Mouse (Mus musculus): Measurements from ENCODE around the gene Olfr462. TPM values are rescaled to one million over a fixed set of nuclear protein-coding genes. Genes with fewer than 3 reads are reported as not detected.

The Olfr462 gene
- polyA plus RNA-seq (2015; fragmentation: Nextera tagmentation; extraction: Ambion mirVana): not detected in 2 replicates

GRCm38 (mm10) chr11:87892168-87892567, at the start of gene Olfr462:
TSS of gene Olfr462 (minus strand) at chr11:87892268.
- WGBS: 95% methylated on average over 6 of the region's 6 CpGs

GRCm38 (mm10) chr11:87935467-87935866, 43.4 kb upstream of the Olfr462 start:
- Histone ChIP-seq H3K4me1 (no peaks in the 10 kb centered on the region), H3K27me3 (replicated peaks) (no peaks in the 10 kb centered on the region), H3K4me2 (no peak overlapping the region), H3K36me3 (no peaks in the 10 kb centered on the region), H3K9me3 (replicated peaks) (no peaks in the 10 kb centered on the region), H3K9ac (replicated peaks) (no peak overlapping the region), H3K27ac (replicated peaks) (no peak overlapping the region), H3K4me3 (replicated peaks) (no peak overlapping the region)
- no peak for ATAC-seq (ENCODE audit: low FRiP score)
- WGBS: 77% methylated on average over 3 of the region's 3 CpGs

More at GRCm38 (mm10) chr11:87892168-87892567, at the start of gene Olfr462:
- Histone ChIP-seq H3K4me3 (replicated peaks) (no peak within 1 kb of the TSS), H3K4me1 (no peaks in the 10 kb centered on the region), H3K9ac (replicated peaks) (no peak within 1 kb of the TSS), H3K9me3 (replicated peaks) (no peaks in the 10 kb centered on the region), H3K27ac (replicated peaks) (no peak within 1 kb of the TSS), H3K27me3 (replicated peaks) (no peaks in the 10 kb centered on the region), H3K36me3 (no peaks in the 10 kb centered on the region), H3K4me2 (no peak within 1 kb of the TSS)
- ATAC-seq (ENCODE audit: low FRiP score): no peak

- 73% methylated on average over 2 of the region's 2 CpGs for WGBS
- no peak overlapping the region for H3K4me2 ChIP-seq
- no peak for ATAC-seq (ENCODE audit: low FRiP score)
These were observed 41.7 kb upstream of the Olfr462 start for GRCm38 (mm10) chr11:87933731-87934130.

GRCm38 (mm10) chr11:87930348-87930747, 38.3 kb upstream of the Olfr462 start:
- Histone ChIP-seq H3K4me2 (no peak overlapping the region), H3K27me3 (replicated peaks) (peaks cover 4% of the 10 kb centered on the region; the same call in 1 of the 2 replicates), H3K9me3 (replicated peaks) (no peaks in the 10 kb centered on the region), H3K27ac (replicated peaks) (no peak overlapping the region), H3K4me3 (replicated peaks) (no peak overlapping the region), H3K9ac (replicated peaks) (no peak overlapping the region), H3K36me3 (no peaks in the 10 kb centered on the region), H3K4me1 (no peaks in the 10 kb centered on the region)
- no peak for ATAC-seq (ENCODE audit: low FRiP score)
- WGBS: 92% methylated on average over 2 of the region's 2 CpGs

More at GRCm38 (mm10) chr11:87933731-87934130, 41.7 kb upstream of the Olfr462 start:
- H3K27me3 ChIP-seq (replicated peaks): no peaks in the 10 kb centered on the region
- H3K36me3 ChIP-seq: no peaks in the 10 kb centered on the region
- H3K27ac ChIP-seq (replicated peaks): no peak overlapping the region
- no peak overlapping the region for H3K4me3 ChIP-seq (replicated peaks)
- no peak overlapping the region for H3K9ac ChIP-seq (replicated peaks)
- no peaks in the 10 kb centered on the region for H3K9me3 ChIP-seq (replicated peaks)
- H3K4me1 ChIP-seq: no peaks in the 10 kb centered on the region

GRCm38 (mm10) chr11:87920966-87921365, 28.9 kb upstream of the Olfr462 start, which contains the start of gene Olfr464:
TSS of gene Olfr464 (minus strand) at chr11:87920967.
- WGBS: 32% methylated on average over 5 of the region's 5 CpGs
- Histone ChIP-seq H3K4me1 (no peaks in the 10 kb centered on the region), H3K9me3 (replicated peaks) (peaks cover 4% of the 10 kb centered on the region; the same call in 1 of the 2 replicates), H3K27ac (replicated peaks) (no peak within 1 kb of the TSS), H3K36me3 (no peaks in the 10 kb centered on the region), H3K4me2 (no peak within 1 kb of the TSS), H3K4me3 (replicated peaks) (no peak within 1 kb of the TSS), H3K27me3 (replicated peaks) (no peaks in the 10 kb centered on the region), H3K9ac (replicated peaks) (no peak within 1 kb of the TSS)
- no peak for ATAC-seq (ENCODE audit: low FRiP score)

GRCm38 (mm10) chr11:87920301-87920700, 28.2 kb upstream of the Olfr462 start:
- no peak overlapping the region for H3K4me3 ChIP-seq (replicated peaks)
- H3K9ac ChIP-seq (replicated peaks): no peak overlapping the region
- no peak for ATAC-seq (ENCODE audit: low FRiP score)
- H3K4me1 ChIP-seq: no peaks in the 10 kb centered on the region
- no peaks in the 10 kb centered on the region for H3K27me3 ChIP-seq (replicated peaks)
- H3K36me3 ChIP-seq: no peaks in the 10 kb centered on the region
- no peak overlapping the region for H3K27ac ChIP-seq (replicated peaks)
- WGBS: 77% methylated on average over 2 of the region's 2 CpGs
- H3K4me2 ChIP-seq: no peak overlapping the region
- peaks cover 4% of the 10 kb centered on the region; the same call in 1 of the 2 replicates for H3K9me3 ChIP-seq (replicated peaks)

GRCm38 (mm10) chr11:87916005-87916404, 23.9 kb upstream of the Olfr462 start:
- no peaks in the 10 kb centered on the region for H3K9me3 ChIP-seq (replicated peaks)
- ATAC-seq (ENCODE audit: low FRiP score): no peak
- H3K4me3 ChIP-seq (replicated peaks): no peak overlapping the region
- 85% methylated on average over 1 of the region's 1 CpGs for WGBS
- no peaks in the 10 kb centered on the region for H3K27me3 ChIP-seq (replicated peaks)
- no peaks in the 10 kb centered on the region for H3K36me3 ChIP-seq
- no peak overlapping the region for H3K27ac ChIP-seq (replicated peaks)
- no peak overlapping the region for H3K9ac ChIP-seq (replicated peaks)
- H3K4me1 ChIP-seq: no peaks in the 10 kb centered on the region
- H3K4me2 ChIP-seq: no peak overlapping the region

- no peak for ATAC-seq (ENCODE audit: low FRiP score)
- Histone ChIP-seq H3K4me1 (no peaks in the 10 kb centered on the region), H3K9me3 (replicated peaks) (no peaks in the 10 kb centered on the region), H3K36me3 (no peaks in the 10 kb centered on the region), H3K9ac (replicated peaks) (no peak overlapping the region), H3K4me2 (no peak overlapping the region), H3K4me3 (replicated peaks) (no peak overlapping the region), H3K27me3 (replicated peaks) (no peaks in the 10 kb centered on the region), H3K27ac (replicated peaks) (no peak overlapping the region)
- WGBS: 83% methylated on average over 3 of the region's 3 CpGs
These were observed 12.3 kb upstream of the Olfr462 start for GRCm38 (mm10) chr11:87904331-87904730.

- no peaks in the 10 kb centered on the region for H3K9me3 ChIP-seq (replicated peaks)
- no peaks in the 10 kb centered on the region for H3K4me1 ChIP-seq
- no peak for ATAC-seq (ENCODE audit: low FRiP score)
- no peaks in the 10 kb centered on the region for H3K27me3 ChIP-seq (replicated peaks)
- H3K4me2 ChIP-seq: no peak within 1 kb of the TSS
- no peak within 1 kb of the TSS for H3K27ac ChIP-seq (replicated peaks)
- H3K9ac ChIP-seq (replicated peaks): no peak within 1 kb of the TSS
- H3K4me3 ChIP-seq (replicated peaks): no peak within 1 kb of the TSS
- H3K36me3 ChIP-seq: no peaks in the 10 kb centered on the region
These were observed 5.2 kb upstream of the Olfr462 start, which contains the start of gene Olfr463 for GRCm38 (mm10) chr11:87897287-87897686. TSS of gene Olfr463 (minus strand) at chr11:87897387.

- no peaks in the 10 kb centered on the region for H3K36me3 ChIP-seq
- no peak overlapping the region for H3K9ac ChIP-seq (replicated peaks)
- WGBS: 80% methylated on average over 5 of the region's 5 CpGs
- no peak overlapping the region for H3K4me2 ChIP-seq
- H3K4me1 ChIP-seq: peaks cover 4% of the 10 kb centered on the region
- no peaks in the 10 kb centered on the region for H3K9me3 ChIP-seq (replicated peaks)
- no peaks in the 10 kb centered on the region for H3K27me3 ChIP-seq (replicated peaks)
- H3K27ac ChIP-seq (replicated peaks): no peak overlapping the region
- no peak for ATAC-seq (ENCODE audit: low FRiP score)
- H3K4me3 ChIP-seq (replicated peaks): no peak overlapping the region
These were observed 7.2 kb downstream of the Olfr462 start for GRCm38 (mm10) chr11:87884856-87885255.

- WGBS: 52% methylated on average over 5 of the region's 5 CpGs
These were observed 8.6 kb downstream of the Olfr462 start for GRCm38 (mm10) chr11:87883493-87883892.

GRCm38 (mm10) chr11:87881714-87882113, 10.4 kb downstream of the Olfr462 start:
- H3K27ac ChIP-seq (replicated peaks): no peak overlapping the region

More at GRCm38 (mm10) chr11:87883493-87883892, 8.6 kb downstream of the Olfr462 start:
- Histone ChIP-seq H3K9ac (replicated peaks) (no peak overlapping the region), H3K4me1 (peaks cover 8% of the 10 kb centered on the region), H3K4me2 (no peak overlapping the region), H3K27ac (replicated peaks) (no peak overlapping the region), H3K9me3 (replicated peaks) (no peaks in the 10 kb centered on the region), H3K27me3 (replicated peaks) (no peaks in the 10 kb centered on the region), H3K36me3 (no peaks in the 10 kb centered on the region), H3K4me3 (replicated peaks) (no peak overlapping the region)
- ATAC-seq (ENCODE audit: low FRiP score): no peak

More at GRCm38 (mm10) chr11:87881714-87882113, 10.4 kb downstream of the Olfr462 start:
- WGBS: 74% methylated on average over 4 of the region's 4 CpGs
- Histone ChIP-seq H3K4me3 (replicated peaks) (no peak overlapping the region), H3K4me2 (no peak overlapping the region), H3K36me3 (no peaks in the 10 kb centered on the region), H3K4me1 (peaks cover 8% of the 10 kb centered on the region), H3K9me3 (replicated peaks) (no peaks in the 10 kb centered on the region), H3K9ac (replicated peaks) (no peak overlapping the region), H3K27me3 (replicated peaks) (no peaks in the 10 kb centered on the region)
- no peak for ATAC-seq (ENCODE audit: low FRiP score)
